Mouse (Mus musculus) sigmoid colon, adult 10 weeks (tissue): ENCODE results near the gene Gm9913. TPM values are rescaled to one million over a fixed set of nuclear protein-coding genes. Genes with fewer than 3 reads are reported as not detected.

Experiments used
- polyA plus RNA-seq: library from polyadenylated mRNA; stranded (reverse); fragments of 350-450 nt; fragmentation: Illumina TruSeq; extraction: RNeasy Lipid Tissue Mini Kit (QIAGEN cat#74804); gene quantifications from one replicate; pipeline ENCODE4 v1.2.3, GENCODE M21; 2014; ENCODE audit warnings: low read depth, low replicate concordance

The Gm9913 gene
- polyA plus RNA-seq = not detected

GRCm38 (mm10) chr2:125505006-125505745 lies at the start of gene Gm9913:
Gene Gm9913, plus strand, starts transcription at chr2:125505089.

GRCm38 (mm10) chr2:125507893-125508292 lies 3.0 kb downstream of the Gm9913 start, which contains the start of gene Fbn1:
Gene Fbn1, minus strand, starts transcription at chr2:125507993.

Other genes starting within 250 kb of the Gm9913 start
- 20.3 TPM for gene Fbn1, start 2.9 kb downstream of the Gm9913 start, polyA plus RNA-seq
- gene Cep152, start 120.0 kb downstream of the Gm9913 start, polyA plus RNA-seq = 2.9 TPM
- gene Eid1, start 168.0 kb downstream of the Gm9913 start, polyA plus RNA-seq = 206 TPM
- gene Shc4, start 219.1 kb downstream of the Gm9913 start, polyA plus RNA-seq = 1.5 TPM